Mouse (Mus musculus) G1E (cell line): ENCODE data around the gene Nrarp. TPM values are rescaled to one million over a fixed set of nuclear protein-coding genes. Genes with fewer than 3 reads are reported as not detected.

Source experiments
- ATAC-seq: 2 replicates; pipeline ENCODE4 v1.8.0; 2016; ENCODE audit warnings: mild to moderate bottlenecking; ENCODE audit not compliant: insufficient number of reproducible peaks, poor library complexity, low FRiP score, severe bottlenecking; ENCODE audit errors: extremely low read depth
- DNase-seq: peaks from one replicate; pipeline ENCODE4 v3.0.0; 2012; ENCODE audit warnings: low spot score
- H3K27me3 ChIP-seq: 2 replicates; pipeline ENCODE4 v1.6.1; 2012; ENCODE audit warnings: mild to moderate bottlenecking, low read length, inconsistent platforms; ENCODE audit not compliant: insufficient read depth
- H3K36me3 ChIP-seq: replicated peaks from 2 replicates; pipeline ENCODE3; 2012; ENCODE audit warnings: mild to moderate bottlenecking, inconsistent platforms
- H3K4me1 ChIP-seq: 2 replicates; pipeline ENCODE4 v1.6.1; 2012; ENCODE audit warnings: low read depth, low read length, inconsistent platforms, mixed read lengths; ENCODE audit not compliant: insufficient read depth
- H3K4me3 ChIP-seq: 2 replicates; pipeline ENCODE4 v1.5.1; 2012; ENCODE audit warnings: low read depth, mild to moderate bottlenecking, inconsistent platforms, low read length, moderate library complexity, mixed read lengths
- H3K9me3 ChIP-seq: replicated peaks from 2 replicates; pipeline ENCODE4 v1.6.1; 2012; ENCODE audit warnings: inconsistent platforms
- CTCF ChIP-seq: IDR thresholded peaks from 2 replicates; pipeline ENCODE4 v1.5.1; 2012; ENCODE audit warnings: low read depth, low read length, inconsistent platforms, mixed read lengths
- GATA1 ChIP-seq: IDR thresholded peaks from 2 replicates; pipeline ENCODE4 v1.6.1; 2012; ENCODE audit warnings: borderline replicate concordance, low read length, inconsistent platforms, mixed read lengths
- GATA2 ChIP-seq: IDR thresholded peaks from 2 replicates; pipeline ENCODE4 v1.6.1; 2012; ENCODE audit warnings: low read depth, low read length, inconsistent platforms, borderline replicate concordance
- POLR2AphosphoS5 ChIP-seq: IDR thresholded peaks from 2 replicates; pipeline ENCODE4 v1.6.1; 2012; ENCODE audit warnings: low read depth, low read length, inconsistent platforms; ENCODE audit not compliant: insufficient replicate concordance
- TAL1 ChIP-seq: conservative IDR thresholded peaks from 2 replicates; pipeline ENCODE4 v1.6.1; 2012; ENCODE audit warnings: low read depth, low read length, inconsistent platforms, mixed read lengths
- polyA plus RNA-seq: library from polyadenylated mRNA; stranded (reverse); fragments of >175 nt; gene quantifications from 2 replicates; pipeline ENCODE4 v1.2.3, GENCODE M21; 2012
- total RNA-seq, 2 experiments: library from RNA; stranded (forward) in 1 of 2; stranded (reverse) in 1 of 2; fragments of 200-1000 nt in 1 of 2; fragments of >200 nt in 1 of 2; fragmentation: Nextera tagmentation in 1 of 2; gene quantifications; 2 replicates each; pipeline ENCODE4 v1.2.3; 2014 to 2017

Gene Nrarp
- total and polyA plus RNA-seq, 3 experiments, result 0.16 TPM; not detected in 2

DNA sequence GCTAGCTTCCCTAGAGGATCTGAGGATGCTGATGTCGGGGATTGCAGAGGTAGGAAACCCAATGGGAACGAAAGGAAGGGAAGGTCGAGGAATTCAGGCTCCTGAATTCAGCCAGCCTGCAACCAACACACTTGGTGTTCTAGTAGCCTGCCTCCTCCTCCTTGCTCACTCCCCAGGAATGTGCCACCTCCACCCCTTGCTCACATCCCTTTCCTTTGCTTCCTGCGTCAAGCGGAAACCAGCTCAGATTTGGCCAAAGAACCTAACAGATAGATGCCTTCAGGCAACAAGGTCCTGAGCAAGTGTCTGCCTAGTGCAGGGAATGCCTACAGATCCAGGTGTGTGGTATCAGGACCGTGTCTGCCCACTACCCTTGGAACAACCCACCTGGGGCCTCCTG, 4.0 kb upstream of the Nrarp start:
- Histone ChIP-seq H3K27me3 (peaks cover 81% of the 10 kb centered on the region), H3K4me1 (peaks cover 42% of the 10 kb centered on the region), H3K4me3 (no peak overlapping the region), H3K36me3 (no peaks in the 10 kb centered on the region), H3K9me3 (peaks cover 12% of the 10 kb centered on the region)
- no peak for ATAC-seq
- no peak for TF ChIP-seq CTCF
- TF ChIP-seq GATA2, result no peak
- no peak for TF ChIP-seq GATA1
- TF ChIP-seq TAL1, result no peak
- no peak for TF ChIP-seq POLR2AphosphoS5
- no peak for DNase-seq

DNA sequence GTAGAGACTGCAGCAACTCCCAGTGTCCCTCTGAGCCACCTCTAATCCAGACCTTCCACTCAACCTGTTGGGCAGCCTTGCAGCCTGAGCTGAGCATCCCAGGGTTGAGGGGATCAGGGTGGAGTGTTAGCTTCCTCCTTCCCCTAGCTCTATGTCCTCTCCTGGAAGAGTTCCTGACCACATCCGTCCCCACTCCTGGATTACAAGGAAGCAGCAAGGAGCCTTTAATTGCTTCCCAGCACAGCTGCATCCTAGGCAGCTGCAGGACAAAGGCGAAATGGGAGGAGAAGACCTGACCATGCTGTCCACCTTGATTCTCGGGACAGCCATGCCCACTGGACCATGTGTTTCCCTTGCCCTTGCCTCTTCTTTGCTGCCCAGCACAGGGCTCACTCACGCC, 3.5 kb upstream of the Nrarp start:
- Histone ChIP-seq H3K4me3 (no peak overlapping the region), H3K4me1 (peaks cover 37% of the 10 kb centered on the region), H3K36me3 (no peaks in the 10 kb centered on the region), H3K27me3 (peaks cover 86% of the 10 kb centered on the region), H3K9me3 (peaks cover 12% of the 10 kb centered on the region)
- ATAC-seq (no peak), DNase-seq (no peak)
- TF ChIP-seq CTCF, result no peak
- no peak for TF ChIP-seq TAL1
- no peak for TF ChIP-seq GATA1
- no peak for TF ChIP-seq POLR2AphosphoS5
- TF ChIP-seq GATA2, result no peak

DNA sequence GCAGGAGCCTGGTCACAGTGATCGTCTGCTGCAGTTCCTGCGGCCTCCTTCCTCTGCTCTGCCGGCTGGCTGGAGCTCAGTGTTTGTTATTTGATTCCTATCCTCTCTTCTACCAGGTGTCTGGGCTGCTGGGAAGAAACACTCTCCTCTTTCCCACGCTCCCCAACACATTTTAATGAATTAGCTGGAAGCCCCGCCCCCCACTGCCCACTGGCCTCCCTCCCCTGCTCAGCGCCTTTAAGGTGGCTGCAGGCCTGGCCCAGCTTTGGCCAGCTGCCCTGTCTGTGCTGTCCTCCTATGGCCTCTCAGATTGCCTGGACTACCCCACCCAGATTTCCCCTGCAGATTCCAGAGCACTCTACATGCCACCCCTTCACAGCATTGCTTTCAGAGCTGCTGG, 2.9 kb upstream of the Nrarp start:
- ATAC-seq, result no peak
- peaks cover 33% of the 10 kb centered on the region for H3K4me1 ChIP-seq

DNA sequence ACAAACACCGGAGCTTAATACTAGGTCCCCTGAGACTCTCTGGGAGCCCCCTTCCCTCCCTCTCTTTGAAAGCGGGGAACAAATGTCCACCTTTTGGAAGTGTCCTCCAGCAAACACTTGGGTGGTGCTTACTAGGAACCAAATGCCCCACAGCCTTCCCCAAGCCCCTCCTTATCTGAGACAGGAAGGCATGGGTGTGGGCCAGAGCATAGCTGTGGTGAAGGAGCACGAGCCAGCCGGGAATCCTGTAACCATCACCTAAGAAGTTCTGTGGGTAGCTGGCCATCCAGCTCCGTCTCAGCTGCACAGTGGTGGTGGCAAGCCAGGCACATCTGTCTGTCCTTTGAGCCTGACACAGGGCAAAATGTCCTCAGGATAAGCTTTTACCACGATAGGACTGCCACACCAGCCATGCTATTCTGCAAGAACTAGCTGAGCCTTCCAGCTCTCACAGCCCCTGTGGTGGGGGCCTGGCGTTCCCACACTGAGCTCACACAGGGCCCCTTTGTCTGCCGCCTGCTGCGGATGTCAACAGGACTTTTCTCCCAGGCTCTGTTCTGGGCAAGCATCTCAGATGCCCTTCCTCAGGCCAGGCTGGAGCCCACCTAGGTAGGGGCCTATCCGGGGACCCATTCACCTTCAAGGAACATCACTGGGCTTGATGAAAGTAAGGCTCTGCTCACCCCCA, 2.1 kb upstream of the Nrarp start:
- Histone ChIP-seq H3K4me3 (no peak overlapping the region), H3K27me3 (peaks cover 86% of the 10 kb centered on the region), H3K9me3 (peaks cover 12% of the 10 kb centered on the region), H3K36me3 (no peaks in the 10 kb centered on the region), H3K4me1 (peaks cover 26% of the 10 kb centered on the region)
- ATAC-seq (no peak), DNase-seq (no peak)
- TF ChIP-seq CTCF, result no peak
- no peak for TF ChIP-seq POLR2AphosphoS5
- TF ChIP-seq TAL1, result no peak
- no peak for TF ChIP-seq GATA2
- no peak for TF ChIP-seq GATA1

More for the DNA sequence above, 2.9 kb upstream of the Nrarp start:
- peaks cover 87% of the 10 kb centered on the region for H3K27me3 ChIP-seq
- no peaks in the 10 kb centered on the region for H3K36me3 ChIP-seq
- no peak overlapping the region for H3K4me3 ChIP-seq
- TF ChIP-seq GATA1 (no peak), TAL1 (no peak), CTCF (no peak), GATA2 (no peak), POLR2AphosphoS5 (no peak)
- peaks cover 12% of the 10 kb centered on the region for H3K9me3 ChIP-seq
- no peak for DNase-seq

DNA sequence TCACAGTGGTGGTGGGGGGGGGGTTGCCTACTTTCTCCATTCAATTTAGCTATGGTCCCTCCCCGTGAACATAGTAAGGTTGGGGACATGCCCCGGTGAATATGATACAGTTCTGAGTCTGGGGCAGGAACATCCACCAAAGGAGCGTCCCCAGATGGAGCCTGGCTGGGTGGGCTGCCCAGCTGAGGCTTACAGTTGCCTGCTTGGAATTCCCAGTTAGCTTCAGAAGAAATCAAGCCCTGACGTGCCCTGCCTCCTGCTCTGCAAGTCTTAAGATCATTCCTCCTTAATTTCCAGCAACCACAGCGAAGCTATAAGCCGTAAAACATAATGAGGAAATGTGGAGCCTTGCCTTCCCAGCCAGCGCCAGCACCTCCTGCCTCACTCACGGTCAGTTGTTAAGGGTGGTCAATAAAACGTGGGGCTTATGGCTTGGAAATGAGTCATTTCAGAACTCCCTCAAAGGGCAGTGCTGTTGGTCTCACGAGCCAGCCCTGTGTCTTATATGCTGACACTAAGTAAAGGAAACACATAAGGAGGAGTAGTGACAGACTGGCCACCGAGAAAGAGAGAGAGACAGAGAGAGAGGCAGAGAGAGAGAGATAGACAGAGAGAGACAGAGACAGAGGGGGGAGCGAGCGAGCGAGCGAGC, 866 bp upstream of the Nrarp start:
- Histone ChIP-seq H3K36me3 (no peaks in the 10 kb centered on the region), H3K4me1 (peaks cover 19% of the 10 kb centered on the region), H3K27me3 (peaks cover 90% of the 10 kb centered on the region), H3K9me3 (peaks cover 12% of the 10 kb centered on the region), H3K4me3 (no peak overlapping the region)
- ATAC-seq (no peak), DNase-seq (no peak)
- TF ChIP-seq TAL1 (no peak), GATA2 (no peak), GATA1 (no peak)

DNA sequence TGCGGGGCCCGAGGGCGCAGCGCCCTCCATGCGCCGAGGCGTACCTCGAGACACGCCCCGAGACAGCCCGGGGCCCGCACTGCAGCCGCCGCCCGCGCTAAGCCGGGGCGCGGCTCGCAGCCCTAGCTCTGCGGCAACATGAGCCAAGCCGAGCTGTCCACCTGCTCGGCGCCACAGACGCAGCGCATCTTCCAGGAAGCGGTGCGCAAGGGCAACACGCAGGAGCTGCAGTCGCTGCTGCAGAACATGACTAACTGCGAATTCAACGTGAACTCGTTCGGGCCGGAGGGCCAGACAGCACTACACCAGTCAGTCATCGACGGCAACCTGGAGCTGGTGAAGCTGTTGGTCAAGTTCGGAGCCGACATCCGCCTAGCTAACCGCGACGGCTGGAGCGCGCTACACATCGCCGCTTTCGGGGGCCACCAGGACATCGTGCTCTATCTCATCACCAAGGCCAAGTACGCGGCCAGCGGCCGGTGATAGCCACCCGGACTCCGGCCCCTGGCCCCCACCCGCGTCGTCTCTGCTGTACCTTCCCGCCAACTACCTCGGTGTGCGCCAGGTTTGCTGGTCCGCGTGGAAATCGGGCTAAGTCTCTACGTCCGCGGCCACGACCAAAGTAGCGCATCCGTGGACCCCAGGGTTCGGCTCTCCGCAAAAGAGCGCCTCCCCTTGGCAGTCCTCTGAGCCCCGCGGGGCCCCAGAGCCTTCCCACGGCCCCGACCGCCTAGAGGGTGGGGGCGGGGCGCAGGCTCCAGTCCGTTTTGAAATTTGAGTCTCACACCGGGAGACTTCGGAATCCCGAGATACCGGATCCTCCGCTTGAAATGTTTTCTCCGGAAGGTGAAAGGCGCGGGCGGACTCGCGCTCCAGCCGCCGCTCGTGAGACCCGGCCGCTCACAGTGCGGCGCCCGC, 674 bp downstream of the Nrarp start:
- Histone ChIP-seq H3K4me1 (peaks cover 19% of the 10 kb centered on the region), H3K36me3 (no peaks in the 10 kb centered on the region), H3K27me3 (peaks cover 95% of the 10 kb centered on the region), H3K9me3 (peaks cover 12% of the 10 kb centered on the region), H3K4me3 (peak overlapping the region; percentile 51)
- DNase-seq, result no peak
- TF ChIP-seq CTCF, result no peak
- no peak for TF ChIP-seq GATA1
- TF ChIP-seq POLR2AphosphoS5, result no peak
- TF ChIP-seq GATA2, result no peak
- TF ChIP-seq TAL1, result no peak
- no peak for ATAC-seq
